Mouse (Mus musculus) heart, postnatal 36 days (tissue): Measurements from ENCODE around the gene Prop1. TPM values are rescaled to one million over a fixed set of nuclear protein-coding genes. Genes with fewer than 3 reads are reported as not detected.

Source experiments
- DNase-seq, 2 experiments: peaks; one replicate each; pipeline ENCODE4 v3.0.0; 2021 to 2022
- intact Hi-C: fragments of 180-260 bp; cut with DNase I; formaldehyde crosslinking; loops from one replicate; pipeline ENCODE4 v1.15.1; 2025
- total RNA-seq, 2 experiments: library from RNA; stranded (reverse); gene quantifications; 2 replicates each; pipeline ENCODE4 v1.2.3; 2021

Gene Prop1
- total RNA-seq: not detected

DNA sequence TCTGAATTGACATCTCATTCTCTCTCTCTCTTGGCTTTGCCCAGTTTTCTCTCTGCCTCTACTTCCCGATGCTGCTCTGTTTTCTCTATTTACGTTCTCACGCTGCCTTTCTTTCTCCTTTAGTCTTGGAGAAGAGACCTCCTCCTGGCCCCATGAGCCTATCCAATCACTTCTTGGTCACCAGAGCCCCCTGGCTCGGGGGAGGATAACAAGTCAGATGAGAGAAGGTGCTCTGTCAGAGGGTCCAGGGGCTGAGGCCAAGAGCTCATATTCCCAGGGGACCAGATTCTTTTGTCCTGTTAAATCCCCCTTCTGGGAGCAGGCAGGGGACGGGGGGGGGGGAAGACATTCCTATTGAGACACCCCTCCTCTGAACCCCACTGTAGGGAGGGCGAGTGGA lies at the start of gene Prop1:
Gene Prop1 (minus strand): TSS at position 101 of the 400 bp plus-strand sequence.
- DNase-seq: no peak
- intact Hi-C loops: no loop called here

DNA sequence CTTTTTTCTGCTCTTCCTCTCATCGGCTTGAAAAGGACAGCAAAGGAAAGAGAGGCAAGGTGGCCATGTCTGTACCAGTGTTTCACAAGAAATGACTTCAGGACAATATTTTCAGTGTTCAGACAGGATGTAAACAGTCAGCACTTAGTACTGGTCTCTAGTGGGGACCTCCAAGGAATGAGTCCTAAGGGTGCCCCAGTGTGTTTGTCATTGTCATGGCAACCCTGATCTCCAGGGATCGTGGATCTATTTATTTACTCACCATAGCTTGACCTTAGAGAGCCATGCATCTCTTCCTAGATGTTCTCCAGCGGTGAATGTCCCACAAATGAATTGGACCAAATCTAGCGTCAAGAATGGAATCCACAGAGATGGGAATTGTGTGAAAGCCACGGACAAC lies 49.7 kb upstream of the Prop1 start, which contains the start of gene Olfr51:
Gene Olfr51 (plus strand): TSS at position 301 of the 400 bp plus-strand sequence.
- intact Hi-C loops: no loop called here
- no peak for DNase-seq

DNA sequence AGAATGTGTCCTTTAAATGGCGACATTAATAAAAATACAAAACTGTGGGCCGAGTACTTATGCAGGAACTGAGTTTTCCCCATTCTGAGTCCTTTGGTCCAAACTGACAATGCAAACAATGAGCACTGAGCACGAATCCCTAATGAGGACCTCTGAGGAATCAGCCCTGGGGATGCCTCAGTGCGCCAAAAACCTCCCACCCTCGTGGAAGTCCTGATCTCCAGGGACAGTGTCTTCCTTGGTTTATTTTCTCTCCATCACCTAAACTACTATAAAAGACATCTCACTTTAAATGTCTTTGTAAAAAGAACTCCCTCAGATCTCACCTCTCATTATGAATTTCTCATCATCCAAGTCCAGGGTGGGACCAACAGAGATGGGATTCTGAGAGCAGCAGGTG lies 28.1 kb upstream of the Prop1 start, which contains the start of gene Olfr1377:
Gene Olfr1377 (plus strand): TSS at position 301 of the 400 bp plus-strand sequence.
- intact Hi-C loops: no loop called here
- no peak for DNase-seq

DNA sequence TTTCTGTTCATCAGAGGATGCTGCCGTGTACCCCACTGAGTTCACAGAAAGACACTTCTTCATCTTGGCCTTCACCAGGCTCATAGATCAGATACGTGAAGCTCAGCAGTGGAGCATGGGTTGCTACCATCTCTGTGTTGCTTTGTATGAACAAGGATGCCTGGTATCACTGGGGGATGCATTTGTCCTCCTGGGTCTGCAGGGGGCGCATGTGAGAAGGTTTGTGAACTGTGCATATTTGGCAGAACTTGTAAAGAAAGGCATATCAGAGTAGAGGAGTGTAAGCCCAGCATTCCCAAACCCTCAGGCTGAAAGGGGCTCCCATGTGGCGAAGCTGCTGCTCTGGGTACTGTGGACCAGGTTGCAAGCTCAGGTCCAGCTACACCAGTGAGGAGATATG lies 23.7 kb upstream of the Prop1 start:
- intact Hi-C loops: no loop called here
- DNase-seq: no peak

DNA sequence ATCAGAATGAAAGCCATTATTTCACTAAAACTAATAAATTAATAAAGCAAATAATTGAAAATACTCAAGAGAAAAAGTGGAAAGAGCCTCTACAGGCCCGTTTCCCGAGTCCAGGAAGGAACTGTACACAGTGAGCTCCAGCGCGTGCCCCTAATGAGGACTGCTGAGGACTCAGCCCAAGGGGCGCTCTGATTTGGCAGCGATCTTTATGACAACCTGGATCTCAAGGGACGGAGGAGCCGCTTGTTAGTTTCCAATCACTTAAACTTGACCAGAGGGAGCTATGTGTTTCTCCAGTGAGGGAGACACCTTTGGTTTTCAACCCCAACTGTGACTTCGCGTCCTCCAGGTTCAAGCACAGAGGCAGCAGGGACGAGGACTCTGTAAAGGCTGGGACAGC lies 12.7 kb upstream of the Prop1 start, which contains the start of gene Olfr1378:
Gene Olfr1378 (plus strand): TSS at position 301 of the 400 bp plus-strand sequence.
- intact Hi-C loops: no loop called here
- DNase-seq: no peak

DNA sequence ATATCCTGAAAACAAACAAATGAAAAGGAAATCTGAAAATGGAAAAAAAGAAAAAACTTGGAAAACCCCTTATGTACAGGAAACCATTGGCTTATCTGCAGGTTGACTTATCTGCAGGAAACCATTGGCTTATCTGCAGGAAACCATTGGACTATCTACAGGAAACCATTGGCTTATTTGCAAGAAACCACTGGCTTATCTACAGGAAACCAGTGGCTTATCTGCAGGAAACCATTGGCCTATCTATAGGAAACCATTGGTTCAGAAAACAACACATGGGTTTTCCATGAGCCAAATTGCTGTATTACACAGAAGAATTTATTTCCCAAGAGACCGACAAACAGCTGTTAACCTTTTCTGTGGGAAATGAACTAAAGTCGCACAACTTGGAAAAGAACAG lies 11.3 kb upstream of the Prop1 start:
- intact Hi-C loops: no loop called here
- DNase-seq: no peak

DNA sequence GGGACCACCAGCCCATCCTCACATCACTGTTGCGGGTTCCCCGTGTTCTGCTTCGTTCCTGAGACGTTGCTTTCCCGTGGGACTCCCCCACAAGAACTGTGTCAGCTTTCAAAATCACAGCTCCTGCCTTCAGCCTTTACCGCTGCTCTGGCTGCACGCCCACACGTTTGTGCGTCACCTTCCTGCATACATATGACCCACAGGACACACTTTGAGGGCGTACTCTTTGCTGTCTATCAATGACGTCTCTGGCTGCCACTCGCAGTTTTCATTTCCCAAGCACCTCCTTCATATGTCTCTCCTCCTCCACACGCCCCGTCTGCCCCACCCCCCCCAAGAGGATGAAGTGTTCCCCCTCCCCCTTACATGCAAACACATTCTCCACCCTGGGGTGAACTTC lies 1.3 kb downstream of the Prop1 start:
- intact Hi-C loops: no loop called here
- no peak for DNase-seq

DNA sequence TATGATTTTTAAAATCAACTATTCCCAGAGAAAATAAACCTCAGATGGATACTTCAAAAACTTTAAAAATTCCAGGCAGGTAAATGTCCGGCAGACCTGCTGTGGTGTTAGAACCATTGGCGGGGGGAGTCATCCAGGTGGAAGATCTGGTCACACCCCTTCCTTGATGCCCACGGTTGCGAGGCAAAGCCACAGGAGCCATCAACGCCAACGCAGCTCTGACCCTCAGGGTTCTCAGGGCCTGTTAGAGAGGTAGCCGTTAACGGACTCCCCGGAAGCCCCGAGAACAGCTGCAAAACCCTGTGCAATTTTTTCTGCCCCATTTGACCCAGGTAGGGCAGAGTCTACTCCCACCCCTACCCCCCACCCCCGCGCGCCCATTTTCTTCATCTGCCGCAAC lies 10.1 kb downstream of the Prop1 start, which contains the start of gene 4933414I15Rik:
Gene 4933414I15Rik (minus strand): TSS at position 260 of the 400 bp plus-strand sequence.
- intact Hi-C loops: loop anchor here (5.0 kb wide), 1 partner anchor 589 kb away; no protein-coding TSS in a partner anchor
- DNase-seq: no peak

DNA sequence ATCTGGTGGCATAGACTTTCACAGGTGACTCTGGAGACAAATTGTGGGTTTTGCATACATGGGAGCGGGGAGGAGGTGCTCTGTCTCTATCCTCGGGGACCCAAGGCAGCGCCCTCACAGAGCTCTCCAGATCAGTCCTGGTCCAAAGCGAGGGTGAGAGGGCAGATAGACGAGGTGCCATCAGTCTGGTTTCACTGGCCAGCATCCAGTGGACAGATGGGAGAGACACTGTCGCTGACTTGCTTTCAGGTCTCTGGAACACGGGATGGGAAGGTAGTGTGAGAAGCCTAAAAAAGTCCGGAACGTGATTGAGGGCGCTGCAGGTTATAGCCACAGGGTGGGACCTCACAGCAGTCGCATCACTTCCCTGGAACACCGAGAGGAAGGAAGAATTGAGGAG lies 11.2 kb downstream of the Prop1 start:
- DNase-seq: no peak
- intact Hi-C loops: loop anchor here (5.0 kb wide), 1 partner anchor 590 kb away; no protein-coding TSS in a partner anchor

DNA sequence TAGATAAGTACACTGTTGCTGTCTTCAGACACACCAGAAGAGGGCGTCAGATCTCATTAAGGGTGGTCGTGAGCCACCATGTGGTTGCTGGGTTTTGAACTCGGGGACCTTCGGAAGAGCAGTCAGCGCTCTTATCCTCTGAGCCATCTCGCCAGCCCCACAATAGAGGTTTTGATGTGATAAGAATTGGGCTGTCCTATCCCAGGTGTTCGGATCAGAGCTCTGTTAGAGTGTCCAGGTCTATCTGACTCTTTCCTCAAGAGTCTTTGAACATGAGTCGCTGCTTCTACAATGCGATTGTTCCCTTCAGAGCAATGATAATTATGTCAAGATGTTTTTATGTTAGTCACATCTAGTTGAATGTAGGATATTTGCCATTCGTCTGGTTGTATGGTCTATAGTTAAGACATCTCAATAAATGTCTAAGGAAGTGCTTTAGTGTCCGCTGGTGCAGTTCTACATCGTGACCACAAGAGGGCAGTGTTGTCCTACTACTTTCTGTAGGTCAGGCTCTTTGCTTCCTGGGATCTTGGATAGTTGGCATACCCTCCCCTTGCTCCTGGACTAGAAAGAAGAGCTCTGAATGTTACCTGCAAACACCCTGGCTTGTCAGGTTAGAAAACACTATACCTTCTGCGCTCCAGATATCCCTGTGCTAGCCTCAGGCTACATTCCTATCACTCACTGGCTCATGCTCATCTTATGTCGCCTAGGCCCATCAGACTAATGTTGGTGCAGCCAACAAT lies 13.8 kb downstream of the Prop1 start:
- intact Hi-C loops: loop anchor here (1.0 to 5.0 kb wide), 2 partner anchors 94 to 593 kb away; no protein-coding TSS in a partner anchor
- DNase-seq: peak; percentile 5 to 12

DNA sequence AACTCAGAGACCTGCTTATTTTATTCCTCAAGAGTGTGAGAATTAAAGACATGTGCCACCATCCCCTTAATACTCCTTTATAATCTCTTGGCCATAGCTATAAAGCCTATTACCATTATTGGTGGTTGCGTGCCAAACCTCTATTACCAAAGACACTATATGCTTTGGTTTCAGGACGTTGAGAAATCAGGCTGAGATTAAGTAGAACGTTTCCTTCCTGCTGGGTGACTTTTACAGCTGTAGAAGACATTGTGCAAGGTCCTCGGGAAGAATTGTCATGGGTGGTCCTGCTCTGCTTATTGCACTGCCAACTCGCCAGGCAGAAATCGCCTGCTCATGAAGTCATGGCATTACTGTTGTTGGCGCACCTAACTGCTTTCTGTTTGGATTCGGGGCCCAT lies 15.1 kb downstream of the Prop1 start:
- no peak for DNase-seq
- intact Hi-C loops: no loop called here

DNA sequence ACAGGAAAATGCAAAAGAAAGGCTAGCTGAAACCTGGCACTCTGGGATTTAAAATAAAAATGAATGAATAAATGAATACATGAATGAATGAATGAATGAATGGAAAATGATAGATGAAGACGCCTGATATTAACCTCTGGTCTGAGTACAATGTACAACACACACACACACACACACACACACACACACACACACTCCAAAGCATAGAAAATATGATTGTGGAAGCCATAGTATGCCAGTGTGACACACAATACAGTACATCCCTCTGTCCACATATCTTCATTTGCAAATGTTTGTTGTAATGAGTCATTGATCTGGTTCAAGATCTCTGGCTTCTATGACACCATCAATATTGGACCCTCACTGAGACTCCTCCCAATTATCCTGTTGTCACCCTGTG lies 21.5 kb downstream of the Prop1 start:
- no peak for DNase-seq
- intact Hi-C loops: loop anchor here (5.0 kb wide), 2 partner anchors 105 to 330 kb away; partner anchors contain the start of genes BC049762, Clk4 and Zfp354c

DNA sequence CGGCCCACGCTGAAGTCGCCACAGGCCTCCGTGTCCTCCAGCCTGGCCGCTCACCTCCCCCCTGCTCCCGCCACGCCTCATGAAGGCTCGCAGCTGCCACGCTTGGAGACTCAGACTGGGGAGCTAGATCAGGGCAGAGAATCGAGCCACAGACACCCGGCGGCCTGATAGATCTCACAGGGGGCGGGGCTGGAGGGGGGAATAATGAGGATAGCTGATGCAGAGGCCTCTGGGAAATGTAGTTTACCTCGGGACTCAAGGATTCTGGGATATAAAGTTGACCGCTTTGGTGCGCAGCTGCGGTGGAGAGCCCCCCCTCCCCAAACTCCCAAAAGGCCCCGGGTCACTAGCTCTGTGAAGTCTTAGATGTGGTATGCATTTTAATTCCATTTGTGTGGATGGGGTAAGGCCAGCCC lies 22.1 kb downstream of the Prop1 start, which contains the start of gene Zfp354b:
Gene Zfp354b (minus strand): TSS at position 183 of the 416 bp plus-strand sequence.
- peak; percentile 69 to 73 for DNase-seq
- intact Hi-C loops: loop anchor here (2.0 to 5.0 kb wide), 3 partner anchors 104 to 331 kb away; partner anchors contain the start of genes BC049762, Clk4, Zfp354a and Zfp354c

DNA sequence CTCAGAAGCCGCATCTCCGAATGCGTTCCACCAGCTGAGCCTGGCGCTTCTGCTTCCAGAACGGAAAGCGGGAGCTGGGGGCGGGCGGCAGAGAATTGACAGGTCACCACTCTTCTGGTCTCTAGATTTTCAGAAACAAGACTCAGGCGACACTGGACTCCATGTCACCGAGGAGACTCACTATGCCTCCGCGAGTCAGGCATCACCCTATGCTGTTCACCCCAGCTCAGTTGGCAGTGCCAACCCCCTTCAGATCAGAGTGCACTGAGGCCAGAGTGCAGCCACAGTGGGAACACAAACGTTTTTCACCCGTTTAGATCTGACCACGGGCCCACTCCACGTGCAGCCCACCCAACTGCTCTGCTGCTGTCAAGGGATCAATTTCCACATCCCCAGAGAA lies 22.5 kb downstream of the Prop1 start:
- DNase-seq: no peak
- intact Hi-C loops: loop anchor here (2.0 to 5.0 kb wide), 3 partner anchors 104 to 331 kb away; partner anchors contain the start of genes BC049762, Clk4, Zfp354a and Zfp354c

DNA sequence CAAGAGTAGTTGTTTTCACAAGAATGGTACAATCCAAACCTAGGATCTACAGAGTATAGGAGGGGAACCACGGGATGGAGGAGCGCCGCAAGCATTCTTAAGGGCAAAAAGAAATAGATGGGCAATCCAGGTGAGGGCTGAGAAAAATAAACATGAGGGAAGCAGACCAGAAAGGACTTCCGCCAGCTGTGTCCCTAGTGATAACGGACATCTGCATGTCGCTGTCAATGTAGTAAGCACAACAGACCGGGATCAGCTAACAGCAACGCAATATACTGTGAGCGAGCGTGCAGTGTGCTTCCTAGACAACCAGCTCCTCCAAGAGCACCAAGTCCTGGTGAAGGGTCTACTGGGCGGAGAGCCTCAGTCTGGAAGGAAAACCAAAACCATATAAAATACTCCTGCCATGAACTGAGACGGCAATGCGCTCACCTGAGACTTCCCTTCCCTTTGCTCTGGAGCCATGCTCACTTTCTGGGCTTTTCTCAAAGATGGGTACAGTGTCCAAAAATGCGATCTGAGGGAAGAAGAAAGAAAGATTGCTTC lies 23.0 kb downstream of the Prop1 start:
- DNase-seq: no peak
- intact Hi-C loops: loop anchor here (2.0 to 5.0 kb wide), 3 partner anchors 103 to 332 kb away; partner anchors contain the start of genes BC049762, Clk4, Zfp354a and Zfp354c

DNA sequence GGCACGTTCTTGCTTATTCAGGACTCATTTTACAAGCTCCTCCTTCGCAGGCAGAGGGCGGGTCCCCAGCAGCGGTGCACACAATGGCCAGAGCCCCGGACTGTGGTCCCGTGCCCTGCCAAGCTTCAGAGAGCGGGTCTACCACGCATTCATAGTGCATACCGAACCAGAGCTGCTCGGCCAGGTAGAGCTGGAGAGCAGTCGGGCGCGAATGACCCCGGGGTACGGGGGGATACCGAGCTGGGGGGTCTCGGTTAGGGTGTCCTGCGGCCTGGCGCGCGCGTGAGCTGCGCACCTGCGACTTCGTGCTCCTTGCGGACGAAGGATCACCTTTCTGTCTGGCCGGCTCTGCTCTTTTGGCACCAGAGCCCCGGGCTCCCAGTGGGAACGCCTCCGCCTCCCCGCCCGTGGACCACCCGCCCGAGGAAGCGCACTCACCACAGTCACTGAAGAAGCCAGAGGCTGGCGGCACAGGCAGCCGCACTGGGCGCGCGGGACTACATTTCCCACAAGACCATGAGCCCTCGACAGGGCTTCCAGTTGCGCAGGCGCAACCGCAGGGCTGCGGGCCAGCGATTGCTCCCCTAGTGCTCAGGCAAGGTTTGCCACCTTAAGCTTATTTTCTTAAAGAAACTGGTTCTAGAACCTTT lies 37.8 kb downstream of the Prop1 start, which contains the start of gene Zfp2:
Gene Zfp2 (minus strand): TSS at position 495 of the 650 bp plus-strand sequence.
- intact Hi-C loops: loop anchor here (5.0 kb wide), 1 partner anchor 73 kb away; the partner anchor contains the start of gene Zfp879

DNA sequence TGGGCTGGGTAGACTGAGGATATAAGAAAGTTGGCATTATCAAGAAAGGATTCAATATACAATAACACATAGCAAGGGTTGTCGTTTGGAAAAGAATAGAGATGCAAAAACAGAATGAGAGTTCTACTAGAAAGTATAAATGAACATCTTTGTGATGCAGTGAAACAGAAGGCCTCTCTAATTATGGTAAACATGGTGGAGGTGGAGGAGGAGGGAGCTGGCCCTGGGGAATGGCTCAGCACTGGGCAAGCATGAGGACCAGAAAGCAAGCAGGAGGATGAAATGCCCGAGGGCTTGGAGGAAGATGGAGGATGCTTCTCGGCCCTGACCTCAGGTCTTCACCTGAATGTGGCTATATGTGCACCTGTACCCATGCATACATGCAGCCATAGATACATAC lies 39.1 kb downstream of the Prop1 start:
- DNase-seq: no peak
- intact Hi-C loops: no loop called here

More for the DNA sequence above, 37.8 kb downstream of the Prop1 start, which contains the start of gene Zfp2:
- DNase-seq: peak; percentile 87 to 88

DNA sequence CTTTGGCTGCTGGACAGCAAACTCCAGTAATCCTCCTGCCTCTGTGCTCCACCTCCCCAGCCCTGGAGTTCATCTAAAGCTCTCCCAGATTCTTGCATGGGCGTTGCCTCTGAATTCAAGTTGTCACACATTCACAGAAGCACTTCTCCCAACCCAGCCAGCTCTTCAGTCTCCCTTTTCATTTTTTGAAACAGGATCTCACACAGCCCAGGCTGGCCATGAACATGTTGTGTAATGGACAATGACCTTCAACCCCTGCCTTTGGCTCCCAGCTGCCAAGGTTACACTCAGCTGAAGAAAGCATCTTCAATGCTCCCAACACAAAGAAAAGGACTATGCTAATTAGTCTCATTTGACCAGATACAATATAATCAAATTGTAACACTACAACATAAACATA lies 40.3 kb downstream of the Prop1 start:
- no peak for DNase-seq
- intact Hi-C loops: no loop called here

DNA sequence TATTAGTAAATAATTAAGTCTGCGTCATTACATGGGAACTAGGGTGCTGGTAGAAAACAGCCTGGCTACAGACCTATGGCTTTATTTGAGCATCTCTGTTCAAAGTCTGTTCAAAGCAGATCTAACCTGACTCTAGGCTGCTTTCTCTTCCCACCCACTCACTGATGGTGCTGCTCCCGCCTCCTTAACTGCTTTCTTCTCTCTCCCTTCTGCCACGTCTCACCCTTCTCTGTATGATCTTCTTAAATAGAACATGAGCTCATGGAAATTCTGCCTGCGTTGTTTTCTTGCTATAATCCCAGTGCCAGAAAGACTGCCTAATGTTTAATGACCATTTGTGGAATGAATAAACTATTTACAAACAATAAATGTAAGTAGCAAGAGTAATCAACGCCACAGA lies 45.4 kb downstream of the Prop1 start:
- intact Hi-C loops: no loop called here
- DNase-seq: no peak
